Mouse (Mus musculus) ES-Bruce4 (cell line): ENCODE measurements around the gene Tmem40. TPM values are rescaled to one million over a fixed set of nuclear protein-coding genes. Genes with fewer than 3 reads are reported as not detected.

Experiments
- H3K27ac ChIP-seq: 2 replicates; pipeline ENCODE4 v1.5.1; 2012; ENCODE audit warnings: low read length, inconsistent platforms; ENCODE audit not compliant: insufficient read depth
- H3K27me3 ChIP-seq: 2 replicates; pipeline ENCODE4 v1.6.1; 2012; ENCODE audit warnings: mild to moderate bottlenecking, low read length, inconsistent platforms; ENCODE audit not compliant: control insufficient read depth, poor library complexity, insufficient read depth, severe bottlenecking
- H3K36me3 ChIP-seq: 2 replicates; pipeline ENCODE4 v1.6.1; 2012; ENCODE audit warnings: inconsistent platforms, mild to moderate bottlenecking, low read length, moderate library complexity; ENCODE audit not compliant: control insufficient read depth, poor library complexity, insufficient read depth, severe bottlenecking
- H3K4me1 ChIP-seq: one replicate; pipeline ENCODE4 v1.8.1; 2011; ENCODE audit warnings: low read length; ENCODE audit not compliant: control insufficient read depth, insufficient read depth
- H3K4me3 ChIP-seq: 2 replicates; pipeline ENCODE4 v1.5.1; 2011; ENCODE audit warnings: low read depth, mild to moderate bottlenecking, low read length
- H3K9ac ChIP-seq: 2 replicates; pipeline ENCODE4 v1.6.1; 2012; ENCODE audit warnings: low read depth, mild to moderate bottlenecking, inconsistent platforms; ENCODE audit not compliant: poor library complexity, severe bottlenecking
- H3K9me3 ChIP-seq: replicated peaks from 2 replicates; pipeline ENCODE4 v1.6.1; 2012; ENCODE audit warnings: mild to moderate bottlenecking, low read length, inconsistent platforms; ENCODE audit not compliant: control insufficient read depth, poor library complexity, insufficient read depth, severe bottlenecking
- CTCF ChIP-seq: IDR thresholded peaks from one replicate; pipeline ENCODE4 v1.8.1; 2011; ENCODE audit warnings: low read depth, low read length
- EP300 ChIP-seq: IDR thresholded peaks from 2 replicates; pipeline ENCODE4 v1.6.1; 2011; ENCODE audit warnings: low read depth, low read length; ENCODE audit not compliant: insufficient read depth
- POLR2A ChIP-seq: IDR thresholded peaks from one replicate; pipeline ENCODE4 v1.8.1; 2011; ENCODE audit warnings: low read length; ENCODE audit not compliant: insufficient read depth
- polyA plus RNA-seq: library from polyadenylated mRNA; stranded (reverse); fragments of >200 nt; gene quantifications from 2 replicates; pipeline ENCODE4 v1.2.4, GENCODE M21; 2011; ENCODE audit warnings: low read depth; ENCODE audit not compliant: missing spikeins, insufficient read depth, insufficient read length

The Tmem40 gene
- polyA plus RNA-seq, 1 experiment = 12.9 TPM

GRCm38 (mm10) chr6:115746326-115746725 lies 15.9 kb downstream of the Tmem40 start:
- H3K9ac ChIP-seq = no peak overlapping the region

GRCm38 (mm10) chr6:115743569-115743968 lies 18.6 kb downstream of the Tmem40 start:
- TF ChIP-seq POLR2A (peak; percentile 66), CTCF (no peak), EP300 (0 out of 2 replicates have a peak, but pooled peaks have one; percentile 12)
- H3K4me1 ChIP-seq = peaks cover 9% of the 10 kb centered on the region
- H3K27ac ChIP-seq = no peak overlapping the region
- H3K9ac ChIP-seq = no peak overlapping the region
- H3K27me3 ChIP-seq = no peaks in the 10 kb centered on the region
- H3K9me3 ChIP-seq = no peaks in the 10 kb centered on the region
- H3K4me3 ChIP-seq = no peak overlapping the region
- H3K36me3 ChIP-seq = no peaks in the 10 kb centered on the region

More at GRCm38 (mm10) chr6:115746326-115746725, 15.9 kb downstream of the Tmem40 start:
- Histone ChIP-seq H3K4me3 (no peak overlapping the region), H3K9me3 (no peaks in the 10 kb centered on the region), H3K36me3 (no peaks in the 10 kb centered on the region), H3K4me1 (peaks cover 6% of the 10 kb centered on the region), H3K27me3 (no peaks in the 10 kb centered on the region), H3K27ac (no peak overlapping the region)
- no peak for TF ChIP-seq CTCF
- TF ChIP-seq POLR2A = no peak

GRCm38 (mm10) chr6:115739056-115739455 lies 23.2 kb downstream of the Tmem40 start:
- Histone ChIP-seq H3K9me3 (no peaks in the 10 kb centered on the region), H3K9ac (no peak overlapping the region), H3K27ac (no peak overlapping the region), H3K27me3 (no peaks in the 10 kb centered on the region), H3K4me1 (peaks cover 9% of the 10 kb centered on the region), H3K36me3 (no peaks in the 10 kb centered on the region), H3K4me3 (no peak overlapping the region)
- TF ChIP-seq CTCF (no peak), EP300 (no peak), POLR2A (no peak)

GRCm38 (mm10) chr6:115734909-115735308 lies 27.3 kb downstream of the Tmem40 start:
- peaks cover 3% of the 10 kb centered on the region for H3K4me1 ChIP-seq
- H3K9ac ChIP-seq = no peak overlapping the region
- H3K27ac ChIP-seq = no peak overlapping the region
- no peaks in the 10 kb centered on the region for H3K36me3 ChIP-seq
- no peak overlapping the region for H3K4me3 ChIP-seq
- H3K9me3 ChIP-seq = no peaks in the 10 kb centered on the region
- TF ChIP-seq EP300 = no peak
- TF ChIP-seq CTCF = peak; percentile 62
- no peak for TF ChIP-seq POLR2A
- H3K27me3 ChIP-seq = no peaks in the 10 kb centered on the region

GRCm38 (mm10) chr6:115732341-115732928 lies 29.8 kb downstream of the Tmem40 start:
- Histone ChIP-seq H3K4me3 (peak overlapping the region; percentile 59), H3K36me3 (no peaks in the 10 kb centered on the region), H3K4me1 (peaks cover 3% of the 10 kb centered on the region), H3K9me3 (no peaks in the 10 kb centered on the region), H3K27me3 (no peaks in the 10 kb centered on the region), H3K9ac (peak overlapping the region; percentile 68), H3K27ac (peak overlapping the region; percentile 90)
- TF ChIP-seq EP300 (0 out of 2 replicates have a peak, but pooled peaks have one; percentile 22), CTCF (peak; percentile 16), POLR2A (peak; percentile 46)

- Histone ChIP-seq H3K36me3 (no peaks in the 10 kb centered on the region), H3K9me3 (no peaks in the 10 kb centered on the region), H3K4me1 (peaks cover 3% of the 10 kb centered on the region), H3K27ac (peak overlapping the region; percentile 80), H3K4me3 (peak overlapping the region; percentile 86), H3K9ac (peak overlapping the region; percentile 85), H3K27me3 (no peaks in the 10 kb centered on the region)
- no peak for TF ChIP-seq CTCF
- TF ChIP-seq POLR2A = peak; percentile 20
- peak; percentile 73; the same call in 1 of the 2 replicates for TF ChIP-seq EP300
Measured at GRCm38 (mm10) chr6:115730560-115731342, 31.5 kb downstream of the Tmem40 start.
